Comparison of ENCODE assay signal across 10 mouse cellular contexts in the genomic region with DNA sequence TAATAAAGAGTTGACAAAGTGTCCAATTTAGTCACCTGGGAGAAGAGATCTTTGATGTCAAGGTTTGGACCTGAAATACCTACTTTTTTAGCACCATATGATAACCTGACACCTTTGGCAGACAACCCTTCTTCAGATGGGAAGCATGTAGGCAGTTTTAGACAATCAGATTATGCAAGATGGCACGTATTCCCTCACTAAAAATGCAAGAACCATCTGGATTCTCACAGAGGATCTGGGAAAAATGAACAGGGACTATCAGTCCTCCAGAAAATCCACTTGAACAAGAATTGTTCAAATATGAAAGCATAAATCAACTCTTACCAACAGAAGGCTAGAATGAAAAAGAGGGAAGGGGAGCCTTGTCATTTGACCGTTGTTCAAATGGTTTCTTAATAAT.
"Had no signal": no experiment of that assay in that cellular context is flagged by ENCODE, and none has a peak within 500 bp of the region (broad histone marks: within the 10 kb centered on the region; RNA-seq: fewer than 3 reads in every experiment).

No protein-coding gene starts in this region.

- ATAC-seq: lung, postnatal 0 days; midbrain, embryonic 13.5 days; midbrain, embryonic 15.5 days had no signal

- DNase-seq: lung, adult 2 months; lung, postnatal 14 days; lung, postnatal 36 days; right cerebral cortex, postnatal 14 days; thymus, adult 18-20 months; thymus, postnatal 14 days; thymus, postnatal 36 days had no signal
